Mouse (Mus musculus) forebrain, embryonic 11.5 days (tissue): ENCODE data around the gene Pgs1. TPM values are rescaled to one million over a fixed set of nuclear protein-coding genes. Genes with fewer than 3 reads are reported as not detected.

Source experiments
- ATAC-seq: fragments of 200-750 bp; cut with Nextera tagmentation; replicated peaks from 2 replicates; pipeline ENCODE4 v1.8.0; 2017; ENCODE audit warnings: moderate TSS enrichment; ENCODE audit not compliant: low FRiP score
- DNase-seq: peaks from one replicate; pipeline ENCODE4 v3.0.0-alpha.2; 2017; ENCODE audit warnings: low spot score
- H3K27ac ChIP-seq: fragments of 300-500 bp; sonication (generic); 2 replicates; pipeline ENCODE4 v1.5.1; 2014; ENCODE audit warnings: low read depth, low read length
- H3K27me3 ChIP-seq: fragments of 300-500 bp; sonication (generic); 2 replicates; pipeline ENCODE4 v1.6.1; 2014; ENCODE audit warnings: mild to moderate bottlenecking, low read length, mixed read lengths; ENCODE audit not compliant: control insufficient read depth, insufficient read depth
- H3K36me3 ChIP-seq: fragments of 300-500 bp; sonication (generic); 2 replicates; pipeline ENCODE4 v1.6.1; 2014; ENCODE audit warnings: mild to moderate bottlenecking, low read length, moderate library complexity, mixed read lengths; ENCODE audit not compliant: control insufficient read depth, insufficient read depth
- H3K4me1 ChIP-seq: fragments of 300-500 bp; sonication (generic); replicated peaks from 2 replicates; pipeline ENCODE4 v1.6.1; 2014; ENCODE audit warnings: low read length, mixed read lengths; ENCODE audit not compliant: control insufficient read depth, insufficient read depth
- H3K4me2 ChIP-seq: fragments of 300-500 bp; sonication (generic); 2 replicates; pipeline ENCODE4 v1.6.1; 2014; ENCODE audit warnings: low read depth, mild to moderate bottlenecking, low read length, moderate library complexity, mixed read lengths; ENCODE audit not compliant: severe bottlenecking
- H3K4me3 ChIP-seq: fragments of 300-500 bp; sonication (generic); 2 replicates; pipeline ENCODE4 v1.5.1; 2014; ENCODE audit warnings: low read depth, low read length
- H3K9ac ChIP-seq: fragments of 300-500 bp; sonication (generic); 2 replicates; pipeline ENCODE4 v1.6.1; 2014; ENCODE audit warnings: low read length
- H3K9me3 ChIP-seq: fragments of 300-500 bp; sonication (generic); 2 replicates; pipeline ENCODE4 v1.6.1; 2016; ENCODE audit warnings: low read length, mixed read lengths; ENCODE audit not compliant: control insufficient read depth
- WGBS: fragments of 180-500 bp; shearing (Covaris S2); extraction: QIAGEN DNeasy Blood & Tissue Kit; methylation state at CpG from one replicate; pipeline ENCODE4 v1.1.7; 2014; 5-methylcytosine and 5-hydroxymethylcytosine counted together
- polyA plus RNA-seq: library from polyadenylated mRNA; unstranded; fragments of >200 nt; fragmentation: Nextera tagmentation; extraction: Ambion mirVana; gene quantifications from 2 replicates; pipeline ENCODE4 v1.2.1, GENCODE M21; 2014

Pgs1 gene
- polyA plus RNA-seq, 1 experiment from 2014 or later, result 43.4 TPM

DNA sequence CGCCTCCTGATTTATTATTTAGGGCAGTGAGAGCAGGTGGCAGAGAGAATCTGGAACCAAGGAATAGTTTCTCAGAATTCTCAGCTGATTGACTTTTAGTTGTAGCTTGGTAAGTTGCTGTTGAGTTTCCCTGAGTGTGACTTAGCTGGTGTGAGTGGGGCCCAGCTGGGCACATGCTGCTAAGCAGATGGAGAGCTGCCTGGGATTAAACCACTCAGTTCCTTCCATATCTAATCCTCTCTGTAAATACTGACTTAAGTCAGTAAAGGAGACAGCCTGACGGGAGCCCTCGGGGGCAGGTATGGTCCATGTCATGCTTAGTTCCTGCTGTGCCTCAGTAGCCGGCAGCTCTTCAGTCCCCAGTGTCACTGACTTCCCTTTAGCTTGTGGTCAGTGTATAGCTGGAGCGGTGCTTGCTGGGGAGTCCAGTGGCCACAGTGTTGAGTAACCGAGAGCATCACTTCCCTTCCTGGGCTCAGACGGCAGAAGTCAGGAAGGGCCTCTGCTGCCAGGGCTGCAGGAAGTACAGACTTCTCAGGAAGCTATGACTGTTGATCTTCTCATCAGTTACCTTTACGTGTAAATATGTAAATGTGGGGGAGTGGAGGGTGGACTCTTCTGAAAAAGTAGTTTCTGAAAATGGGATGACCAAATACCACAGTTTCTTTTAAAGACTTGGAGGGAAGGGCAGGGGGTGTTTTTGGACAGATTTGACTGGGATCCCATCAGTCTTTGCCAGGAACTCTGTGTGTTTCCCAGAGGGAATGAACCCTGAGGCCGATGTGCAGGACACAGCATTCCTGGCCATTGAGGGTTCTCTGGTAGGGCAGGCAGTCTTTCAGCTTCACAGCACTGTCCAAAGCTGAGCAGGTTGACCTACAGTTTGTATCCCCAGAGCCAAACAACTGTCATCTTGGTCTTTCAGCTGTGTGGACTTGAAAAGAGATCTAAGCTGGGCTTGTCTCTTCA, 5.7 kb downstream of the Pgs1 start:
- Histone ChIP-seq H3K36me3 (no peaks in the 10 kb centered on the region), H3K27me3 (no peaks in the 10 kb centered on the region), H3K27ac (no peak overlapping the region), H3K4me3 (no peak overlapping the region), H3K4me1 (peaks cover 7% of the 10 kb centered on the region; the same call in 1 of the 2 replicates), H3K9me3 (no peaks in the 10 kb centered on the region), H3K9ac (no peak overlapping the region), H3K4me2 (no peak overlapping the region)
- no peak for DNase-seq
- ATAC-seq, result no peak
- 69% methylated on average over 9 of the region's 9 CpGs for WGBS

- ATAC-seq (no peak), DNase-seq (no peak)
- 81% methylated on average over 14 of the region's 14 CpGs for WGBS
- Histone ChIP-seq H3K27ac (no peak overlapping the region), H3K4me1 (no peaks in the 10 kb centered on the region), H3K4me3 (no peak overlapping the region), H3K9ac (no peak overlapping the region), H3K4me2 (no peak overlapping the region), H3K9me3 (no peaks in the 10 kb centered on the region), H3K27me3 (no peaks in the 10 kb centered on the region), H3K36me3 (no peaks in the 10 kb centered on the region)
These were observed 7.4 kb downstream of the Pgs1 start for GRCm38 (mm10) chr11:117993190-117994175.

GRCm38 (mm10) chr11:117994250-117995057, 8.4 kb downstream of the Pgs1 start:
- Histone ChIP-seq H3K9ac (no peak overlapping the region), H3K4me3 (no peak overlapping the region), H3K9me3 (no peaks in the 10 kb centered on the region), H3K27ac (no peak overlapping the region), H3K4me1 (no peaks in the 10 kb centered on the region), H3K4me2 (no peak overlapping the region), H3K36me3 (no peaks in the 10 kb centered on the region), H3K27me3 (no peaks in the 10 kb centered on the region)
- ATAC-seq (no peak), DNase-seq (no peak)
- 83% methylated on average over 9 of the region's 9 CpGs for WGBS

- H3K27ac ChIP-seq, result no peak overlapping the region
These were observed 9.2 kb downstream of the Pgs1 start for GRCm38 (mm10) chr11:117995255-117995654.

DNA sequence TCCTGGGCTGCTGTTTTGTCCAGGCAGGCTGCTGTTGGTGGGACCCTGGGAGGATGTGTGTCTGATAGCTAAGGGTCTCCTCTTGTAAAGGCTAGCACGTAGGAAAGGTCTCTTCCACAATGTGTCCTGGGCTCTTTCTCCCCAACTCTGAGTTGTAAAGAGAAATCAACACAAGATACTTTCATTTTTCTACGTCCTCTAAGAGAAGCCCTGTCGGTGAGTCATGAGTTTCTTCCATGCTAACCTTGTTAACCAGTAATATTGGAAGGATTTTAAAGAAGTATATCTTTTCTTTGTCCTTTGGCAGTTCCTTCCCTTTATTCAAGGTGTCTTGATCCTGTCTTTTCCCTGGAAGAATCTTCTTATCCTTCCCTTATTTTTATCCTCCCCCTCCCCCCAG, 9.6 kb downstream of the Pgs1 start:
- H3K27ac ChIP-seq, result no peak overlapping the region
- no peak overlapping the region for H3K4me3 ChIP-seq
- H3K27me3 ChIP-seq, result no peaks in the 10 kb centered on the region
- no peak overlapping the region for H3K9ac ChIP-seq
- WGBS, result 58% methylated on average over 3 of the region's 3 CpGs
- ATAC-seq (no peak), DNase-seq (no peak)
- no peak overlapping the region for H3K4me2 ChIP-seq
- no peaks in the 10 kb centered on the region for H3K36me3 ChIP-seq
- H3K9me3 ChIP-seq, result no peaks in the 10 kb centered on the region
- no peaks in the 10 kb centered on the region for H3K4me1 ChIP-seq

More at GRCm38 (mm10) chr11:117995255-117995654, 9.2 kb downstream of the Pgs1 start:
- DNase-seq (no peak), ATAC-seq (no peak)
- WGBS, result 70% methylated on average over 2 of the region's 2 CpGs
- Histone ChIP-seq H3K36me3 (no peaks in the 10 kb centered on the region), H3K27me3 (no peaks in the 10 kb centered on the region), H3K4me1 (no peaks in the 10 kb centered on the region), H3K4me2 (no peak overlapping the region), H3K4me3 (no peak overlapping the region), H3K9ac (no peak overlapping the region), H3K9me3 (no peaks in the 10 kb centered on the region)

- no peak for ATAC-seq
- WGBS, result 23% methylated on average over 3 of the region's 3 CpGs
- Histone ChIP-seq H3K27me3 (no peaks in the 10 kb centered on the region), H3K4me3 (no peak overlapping the region), H3K36me3 (no peaks in the 10 kb centered on the region), H3K9me3 (no peaks in the 10 kb centered on the region), H3K4me1 (no peaks in the 10 kb centered on the region), H3K9ac (no peak overlapping the region), H3K4me2 (no peak overlapping the region), H3K27ac (no peak overlapping the region)
- no peak for DNase-seq
These were observed 10.0 kb downstream of the Pgs1 start for GRCm38 (mm10) chr11:117996066-117996465.

DNA sequence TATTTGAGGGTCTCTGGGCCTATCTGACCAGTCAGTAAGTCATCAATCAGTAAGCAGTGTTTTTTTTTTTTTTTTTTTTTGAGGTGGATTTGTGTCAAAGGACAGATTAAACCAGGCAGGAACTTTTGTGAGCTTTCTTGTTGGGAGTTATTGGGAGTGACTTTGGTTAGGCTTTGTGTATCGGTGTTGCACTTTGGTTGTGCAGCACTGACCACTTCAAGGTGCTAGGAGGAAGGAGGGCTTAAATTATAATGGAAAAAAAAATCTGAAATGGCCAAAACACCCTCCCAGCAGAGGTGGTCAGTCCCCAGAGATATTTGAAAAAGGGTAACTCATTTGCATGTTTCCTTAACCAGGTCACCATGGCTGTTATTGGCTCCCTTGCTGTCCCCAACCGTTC, 11.0 kb downstream of the Pgs1 start:
- H3K9ac ChIP-seq, result no peak overlapping the region

DNA sequence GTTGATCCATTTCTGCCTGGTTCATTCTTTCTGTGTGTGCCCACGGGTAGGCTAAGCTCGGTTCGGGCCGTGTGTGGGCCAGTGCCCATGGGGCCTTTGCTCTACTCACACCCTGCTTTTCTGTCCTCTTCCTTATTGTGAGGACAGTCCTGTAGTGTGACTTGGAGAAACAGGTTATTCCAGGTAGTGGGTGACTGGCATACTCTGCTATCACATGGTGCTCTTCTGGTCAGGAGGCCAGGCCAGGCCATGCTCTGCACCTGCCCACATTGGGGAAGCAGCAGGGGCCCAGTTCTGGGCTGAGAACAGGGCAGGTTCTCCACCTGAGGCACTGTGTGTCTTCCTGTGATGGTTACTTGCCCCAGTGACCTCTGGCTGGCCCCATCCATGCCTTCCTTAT, 12.3 kb downstream of the Pgs1 start:
- Histone ChIP-seq H3K9ac (no peak overlapping the region), H3K36me3 (no peaks in the 10 kb centered on the region; the same call in 1 of the 2 replicates), H3K27me3 (no peaks in the 10 kb centered on the region), H3K4me2 (no peak overlapping the region), H3K9me3 (no peaks in the 10 kb centered on the region), H3K4me1 (no peaks in the 10 kb centered on the region), H3K4me3 (no peak overlapping the region), H3K27ac (no peak overlapping the region)
- 93% methylated on average over 4 of the region's 4 CpGs for WGBS
- DNase-seq (no peak), ATAC-seq (no peak)

More for the DNA sequence above, 11.0 kb downstream of the Pgs1 start:
- Histone ChIP-seq H3K4me2 (no peak overlapping the region), H3K27ac (no peak overlapping the region), H3K4me3 (no peak overlapping the region), H3K27me3 (no peaks in the 10 kb centered on the region), H3K4me1 (no peaks in the 10 kb centered on the region), H3K9me3 (no peaks in the 10 kb centered on the region), H3K36me3 (no peaks in the 10 kb centered on the region; the same call in 1 of the 2 replicates)
- 94% methylated on average over 2 of the region's 2 CpGs for WGBS
- ATAC-seq (no peak), DNase-seq (no peak)
